Mouse (Mus musculus) C2C12 (cell line): ENCODE measurements around the gene Taar2.

Source experiments
- CEBPB ChIP-seq: IDR thresholded peaks from one replicate; pipeline ENCODE4 v1.6.1; 2011; ENCODE audit warnings: low read depth, mild to moderate bottlenecking, control low read depth, moderate library complexity
- CTCF ChIP-seq: IDR thresholded peaks from one replicate; pipeline ENCODE4 v1.5.1; 2011; ENCODE audit not compliant: control insufficient read depth, insufficient read depth, insufficient read length
- FOSL1 ChIP-seq: IDR thresholded peaks from one replicate; pipeline ENCODE4 v1.8.0; 2011; ENCODE audit warnings: mild to moderate bottlenecking, low read length; ENCODE audit not compliant: poor library complexity, insufficient read depth, severe bottlenecking
- MAX ChIP-seq: IDR thresholded peaks from one replicate; pipeline ENCODE4 v1.6.1; 2011; ENCODE audit warnings: mild to moderate bottlenecking, control low read depth
- MYOD1 ChIP-seq: IDR thresholded peaks from one replicate; pipeline ENCODE4 v1.6.1; 2011; ENCODE audit warnings: low read depth; ENCODE audit not compliant: control insufficient read depth, insufficient read length
- MYOG ChIP-seq: IDR thresholded peaks from one replicate; pipeline ENCODE4 v1.6.1; 2011; ENCODE audit not compliant: control insufficient read depth, insufficient read length; ENCODE audit errors: extremely low read depth
- USF1 ChIP-seq: IDR thresholded peaks from one replicate; pipeline ENCODE4 v1.6.1; 2011; ENCODE audit warnings: low read depth, mild to moderate bottlenecking, control low read depth, moderate library complexity

DNA sequence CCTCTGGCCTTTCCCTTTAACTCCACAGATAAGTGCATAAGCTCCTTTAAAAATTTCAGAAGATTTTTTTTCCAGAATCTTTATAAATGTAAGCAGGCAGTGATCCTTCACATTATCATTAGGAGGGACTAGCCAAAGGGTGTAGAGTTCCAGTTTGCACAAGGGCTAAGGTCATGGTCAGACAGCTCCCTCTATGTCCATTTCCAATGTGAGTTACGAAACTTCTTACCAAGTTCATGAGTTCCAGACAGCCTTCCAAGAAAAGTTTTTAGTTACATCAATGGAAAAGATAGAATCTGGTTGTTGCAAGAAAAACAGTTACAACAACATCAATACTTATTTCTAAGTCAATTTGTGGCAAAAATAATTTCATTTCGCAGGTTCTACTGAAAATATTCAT is 14.4 kb upstream of the Taar2 start:
- TF ChIP-seq CTCF (no peak), USF1 (no peak), FOSL1 (no peak), MAX (no peak), MYOG (no peak), CEBPB (no peak), MYOD1 (no peak)
